Mouse (Mus musculus): ENCODE measurements around the gene Togaram2.

Gene Togaram2

GRCm38 (mm10) chr17:71671840-71672546 lies 1.1 kb upstream of the Togaram2 start:
- in situ Hi-C loops (cut with MboI; ENCODE audit: low pct_unique_long_range_greater_than_20kb in 1 of 2, low sequenced_read_pairs in 2 of 2, unreplicated experiment in 1 of 2): loop anchor here (10.0 kb wide), 2 partner anchors 117 to 203 kb away; partner anchors contain the start of gene Spdya (in 1 of the 2)

GRCm38 (mm10) chr17:71673936-71674335 lies 875 bp downstream of the Togaram2 start:
- in situ Hi-C loops (cut with MboI; ENCODE audit: low pct_unique_long_range_greater_than_20kb in 1 of 2, low sequenced_read_pairs in 2 of 2, unreplicated experiment in 1 of 2): loop anchor here (10.0 kb wide), 2 partner anchors 119 to 201 kb away; partner anchors contain the start of gene Spdya (in 1 of the 2)

- in situ Hi-C loops (cut with MboI; ENCODE audit: low pct_unique_long_range_greater_than_20kb in 1 of 2, low sequenced_read_pairs in 2 of 2, unreplicated experiment in 1 of 2): loop anchor here (10.0 kb wide), 2 partner anchors 120 to 200 kb away; partner anchors contain the start of gene Spdya (in 1 of the 2)
Observed at GRCm38 (mm10) chr17:71674886-71675285, 1.8 kb downstream of the Togaram2 start.

GRCm38 (mm10) chr17:71681666-71682065 lies 8.6 kb downstream of the Togaram2 start:
- in situ Hi-C loops (cut with MboI; ENCODE audit: low pct_unique_long_range_greater_than_20kb in 1 of 2, low sequenced_read_pairs in 2 of 2, unreplicated experiment in 1 of 2): no loop called here

GRCm38 (mm10) chr17:71682379-71682778 lies 9.3 kb downstream of the Togaram2 start:
- in situ Hi-C loops (cut with MboI; ENCODE audit: low pct_unique_long_range_greater_than_20kb in 1 of 2, low sequenced_read_pairs in 2 of 2, unreplicated experiment in 1 of 2): no loop called here

GRCm38 (mm10) chr17:71683281-71683680 lies 10.2 kb downstream of the Togaram2 start:
- in situ Hi-C loops (cut with MboI; ENCODE audit: low pct_unique_long_range_greater_than_20kb in 1 of 2, low sequenced_read_pairs in 2 of 2, unreplicated experiment in 1 of 2): no loop called here

- in situ Hi-C loops (cut with MboI; ENCODE audit: low pct_unique_long_range_greater_than_20kb in 1 of 2, low sequenced_read_pairs in 2 of 2, unreplicated experiment in 1 of 2): no loop called here
Observed at GRCm38 (mm10) chr17:71684103-71684608, 11.1 kb downstream of the Togaram2 start.

GRCm38 (mm10) chr17:71687436-71687835 lies 14.4 kb downstream of the Togaram2 start:
- in situ Hi-C loops (cut with MboI; ENCODE audit: low pct_unique_long_range_greater_than_20kb in 1 of 2, low sequenced_read_pairs in 2 of 2, unreplicated experiment in 1 of 2): no loop called here

GRCm38 (mm10) chr17:71689903-71690302 lies 16.8 kb downstream of the Togaram2 start:
- in situ Hi-C loops (cut with MboI; ENCODE audit: low pct_unique_long_range_greater_than_20kb in 1 of 2, low sequenced_read_pairs in 2 of 2, unreplicated experiment in 1 of 2): loop anchor here in 1 of 2 experiments (5.0 kb wide), 1 partner anchor 182 kb away; no protein-coding TSS in a partner anchor

GRCm38 (mm10) chr17:71691361-71691875 lies 18.4 kb downstream of the Togaram2 start:
- in situ Hi-C loops (cut with MboI; ENCODE audit: low pct_unique_long_range_greater_than_20kb in 1 of 2, low sequenced_read_pairs in 2 of 2, unreplicated experiment in 1 of 2): loop anchor here in 1 of 2 experiments (5.0 kb wide), 1 partner anchor 181 kb away; no protein-coding TSS in a partner anchor

GRCm38 (mm10) chr17:71693313-71693712 lies 20.3 kb downstream of the Togaram2 start:
- in situ Hi-C loops (cut with MboI; ENCODE audit: low pct_unique_long_range_greater_than_20kb in 1 of 2, low sequenced_read_pairs in 2 of 2, unreplicated experiment in 1 of 2): loop anchor here in 1 of 2 experiments (5.0 kb wide), 1 partner anchor 179 kb away; no protein-coding TSS in a partner anchor

- in situ Hi-C loops (cut with MboI; ENCODE audit: low pct_unique_long_range_greater_than_20kb in 1 of 2, low sequenced_read_pairs in 2 of 2, unreplicated experiment in 1 of 2): loop anchor here in 1 of 2 experiments (5.0 kb wide), 1 partner anchor 179 kb away; no protein-coding TSS in a partner anchor
Observed at GRCm38 (mm10) chr17:71693780-71694179, 20.7 kb downstream of the Togaram2 start.

GRCm38 (mm10) chr17:71695151-71695550 lies 22.1 kb downstream of the Togaram2 start:
- in situ Hi-C loops (cut with MboI; ENCODE audit: low pct_unique_long_range_greater_than_20kb in 1 of 2, low sequenced_read_pairs in 2 of 2, unreplicated experiment in 1 of 2): no loop called here

- in situ Hi-C loops (cut with MboI; ENCODE audit: low pct_unique_long_range_greater_than_20kb in 1 of 2, low sequenced_read_pairs in 2 of 2, unreplicated experiment in 1 of 2): no loop called here
Observed at GRCm38 (mm10) chr17:71695716-71696315, 22.8 kb downstream of the Togaram2 start.

GRCm38 (mm10) chr17:71696396-71696795 lies 23.3 kb downstream of the Togaram2 start:
- in situ Hi-C loops (cut with MboI; ENCODE audit: low pct_unique_long_range_greater_than_20kb in 1 of 2, low sequenced_read_pairs in 2 of 2, unreplicated experiment in 1 of 2): no loop called here

GRCm38 (mm10) chr17:71697896-71698618 lies 25.0 kb downstream of the Togaram2 start:
- in situ Hi-C loops (cut with MboI; ENCODE audit: low pct_unique_long_range_greater_than_20kb in 1 of 2, low sequenced_read_pairs in 2 of 2, unreplicated experiment in 1 of 2): no loop called here

- in situ Hi-C loops (cut with MboI; ENCODE audit: low pct_unique_long_range_greater_than_20kb in 1 of 2, low sequenced_read_pairs in 2 of 2, unreplicated experiment in 1 of 2): no loop called here
Observed at GRCm38 (mm10) chr17:71698619-71698956, 25.5 kb downstream of the Togaram2 start.

GRCm38 (mm10) chr17:71705113-71705512 lies 32.1 kb downstream of the Togaram2 start:
- in situ Hi-C loops (cut with MboI; ENCODE audit: low pct_unique_long_range_greater_than_20kb in 1 of 2, low sequenced_read_pairs in 2 of 2, unreplicated experiment in 1 of 2): no loop called here

Measured in mouse embryonic stem cell (cell line).